Mouse (Mus musculus) midbrain, postnatal 0 days (tissue): ENCODE results near the gene Gm21970. TPM values are rescaled to one million over a fixed set of nuclear protein-coding genes. Genes with fewer than 3 reads are reported as not detected.

Source experiments
- ATAC-seq: fragments of 200-750 bp; cut with Nextera tagmentation; 2 replicates; pipeline ENCODE4 v1.8.0; 2017; ENCODE audit warnings: moderate number of reproducible peaks, mild to moderate bottlenecking, moderate TSS enrichment, moderate library complexity; ENCODE audit not compliant: low FRiP score
- DNase-seq: peaks from one replicate; pipeline ENCODE4 v3.0.0-alpha.2; 2015; ENCODE audit warnings: low spot score
- H3K27ac ChIP-seq: fragments of 300-500 bp; sonication (generic); 2 replicates; pipeline ENCODE4 v1.5.1; 2014; ENCODE audit warnings: low read depth, mild to moderate bottlenecking, low read length, mixed read lengths
- H3K27me3 ChIP-seq: fragments of 300-500 bp; sonication (generic); 2 replicates; pipeline ENCODE4 v1.6.1; 2014; ENCODE audit warnings: low read length, control low read depth, mixed read lengths; ENCODE audit not compliant: insufficient read depth
- H3K36me3 ChIP-seq: fragments of 300-500 bp; sonication (generic); 2 replicates; pipeline ENCODE4 v1.6.1; 2014; ENCODE audit warnings: low read length, control low read depth, mixed read lengths; ENCODE audit not compliant: insufficient read depth
- H3K4me1 ChIP-seq: fragments of 300-500 bp; sonication (generic); 2 replicates; pipeline ENCODE4 v1.6.1; 2014; ENCODE audit warnings: mild to moderate bottlenecking, control low read depth, antibody characterized with exemption, low read length, mixed read lengths; ENCODE audit not compliant: insufficient read depth
- H3K4me2 ChIP-seq: fragments of 300-500 bp; sonication (generic); 2 replicates; pipeline ENCODE4 v1.6.1; 2014; ENCODE audit warnings: low read depth, mild to moderate bottlenecking, low read length, mixed read lengths; ENCODE audit not compliant: poor library complexity, severe bottlenecking
- H3K4me3 ChIP-seq: fragments of 300-500 bp; sonication (generic); 2 replicates; pipeline ENCODE4 v1.5.1; 2014; ENCODE audit warnings: low read depth, mild to moderate bottlenecking, low read length, moderate library complexity
- H3K9ac ChIP-seq: fragments of 300-500 bp; sonication (generic); replicated peaks from 2 replicates; pipeline ENCODE4 v1.6.1; 2014; ENCODE audit warnings: mild to moderate bottlenecking, low read length, moderate library complexity, mixed read lengths; ENCODE audit not compliant: poor library complexity, severe bottlenecking
- H3K9me3 ChIP-seq: fragments of 300-500 bp; sonication (generic); 2 replicates; pipeline ENCODE4 v1.6.1; 2016; ENCODE audit warnings: low read length, control low read depth
- CTCF ChIP-seq: IDR thresholded peaks from 2 replicates; pipeline ENCODE4 v1.5.1; 2016; ENCODE audit warnings: antibody characterized with exemption, mild to moderate bottlenecking
- WGBS: fragments of 180-500 bp; shearing (Covaris S2); extraction: QIAGEN DNeasy Blood & Tissue Kit; methylation state at CpG from one replicate; pipeline ENCODE4 v1.1.7; 2014; 5-methylcytosine and 5-hydroxymethylcytosine counted together
- polyA plus RNA-seq: library from polyadenylated mRNA; unstranded; fragments of >200 nt; fragmentation: Nextera tagmentation; extraction: Ambion mirVana; gene quantifications from 2 replicates; pipeline ENCODE4 v1.2.1, GENCODE M21; 2015
- total RNA-seq: library from RNA; depleted of rRNA; stranded (reverse); fragments of >200 nt; gene quantifications from 2 replicates; pipeline ENCODE4 v1.2.3, GENCODE M21; 2014

Gene Gm21970
- total and polyA plus RNA-seq, 2 experiments from 2014 or later, result not detected

GRCm38 (mm10) chr16:91357526-91357900 is 34.0 kb upstream of the Gm21970 start:
- ATAC-seq, result no peak
- no peak for TF ChIP-seq CTCF
- 59% methylated on average over 10 of the region's 10 CpGs for WGBS
- Histone ChIP-seq H3K4me3 (no peak overlapping the region), H3K4me1 (no peaks in the 10 kb centered on the region), H3K36me3 (no peaks in the 10 kb centered on the region), H3K4me2 (no peak overlapping the region), H3K27ac (no peak overlapping the region), H3K27me3 (peaks cover 15% of the 10 kb centered on the region), H3K9ac (no peak overlapping the region), H3K9me3 (no peaks in the 10 kb centered on the region)
- no peak for DNase-seq

- Histone ChIP-seq H3K27ac (no peak overlapping the region), H3K4me3 (no peak overlapping the region), H3K4me2 (no peak overlapping the region), H3K4me1 (no peaks in the 10 kb centered on the region), H3K9ac (no peak overlapping the region), H3K27me3 (peaks cover 15% of the 10 kb centered on the region), H3K9me3 (no peaks in the 10 kb centered on the region), H3K36me3 (no peaks in the 10 kb centered on the region)
- DNase-seq, result peak; percentile 85
- ATAC-seq, result no peak
- 37% methylated on average over 8 of the region's 8 CpGs for WGBS
- TF ChIP-seq CTCF, result peak; percentile 87
Observed at GRCm38 (mm10) chr16:91358555-91358954, 33.0 kb upstream of the Gm21970 start.

GRCm38 (mm10) chr16:91359531-91359930 is 32.0 kb upstream of the Gm21970 start:
- no peaks in the 10 kb centered on the region for H3K4me1 ChIP-seq
- no peak overlapping the region for H3K4me2 ChIP-seq
- TF ChIP-seq CTCF, result no peak
- H3K4me3 ChIP-seq, result no peak overlapping the region
- ATAC-seq (no peak), DNase-seq (no peak)
- H3K27me3 ChIP-seq, result peaks cover 10% of the 10 kb centered on the region; the same call in 1 of the 2 replicates
- 96% methylated on average over 13 of the region's 13 CpGs for WGBS
- no peak overlapping the region for H3K9ac ChIP-seq
- no peaks in the 10 kb centered on the region for H3K9me3 ChIP-seq
- no peak overlapping the region for H3K27ac ChIP-seq
- no peaks in the 10 kb centered on the region for H3K36me3 ChIP-seq

- DNase-seq (no peak), ATAC-seq (no peak)
- no peaks in the 10 kb centered on the region for H3K4me1 ChIP-seq
- H3K9me3 ChIP-seq, result no peaks in the 10 kb centered on the region
- no peaks in the 10 kb centered on the region for H3K36me3 ChIP-seq
- H3K27me3 ChIP-seq, result peaks cover 9% of the 10 kb centered on the region; the same call in 1 of the 2 replicates
- no peak overlapping the region for H3K27ac ChIP-seq
- H3K9ac ChIP-seq, result no peak overlapping the region
- 41% methylated on average over 3 of the region's 3 CpGs for WGBS
- no peak for TF ChIP-seq CTCF
- H3K4me3 ChIP-seq, result no peak overlapping the region
- no peak overlapping the region for H3K4me2 ChIP-seq
Observed at GRCm38 (mm10) chr16:91360162-91360561, 31.4 kb upstream of the Gm21970 start.

GRCm38 (mm10) chr16:91362006-91362405 is 29.5 kb upstream of the Gm21970 start:
- Histone ChIP-seq H3K4me3 (no peak overlapping the region), H3K4me2 (no peak overlapping the region), H3K36me3 (no peaks in the 10 kb centered on the region), H3K27ac (no peak overlapping the region), H3K9me3 (no peaks in the 10 kb centered on the region), H3K4me1 (no peaks in the 10 kb centered on the region), H3K9ac (no peak overlapping the region), H3K27me3 (0 out of 2 replicates have a peak, but pooled peaks cover 3% of the 10 kb centered on the region)
- TF ChIP-seq CTCF, result no peak
- DNase-seq (no peak), ATAC-seq (no peak)
- WGBS, result 72% methylated on average over 2 of the region's 2 CpGs

GRCm38 (mm10) chr16:91362616-91363272 is 28.8 kb upstream of the Gm21970 start:
- H3K36me3 ChIP-seq, result no peaks in the 10 kb centered on the region
- no peak overlapping the region for H3K27ac ChIP-seq
- no peak overlapping the region for H3K9ac ChIP-seq
- H3K9me3 ChIP-seq, result no peaks in the 10 kb centered on the region
- DNase-seq, result no peak
- WGBS, result 67% methylated on average over 12 of the region's 12 CpGs
- H3K27me3 ChIP-seq, result 0 out of 2 replicates have a peak, but pooled peaks cover 1% of the 10 kb centered on the region
- no peak for TF ChIP-seq CTCF
- H3K4me3 ChIP-seq, result no peak overlapping the region
- H3K4me2 ChIP-seq, result no peak overlapping the region
- ATAC-seq, result no peak
- H3K4me1 ChIP-seq, result no peaks in the 10 kb centered on the region
